Mouse (Mus musculus) limb, embryonic 14.5 days (tissue): ENCODE measurements around the gene Chn1. TPM values are rescaled to one million over a fixed set of nuclear protein-coding genes. Genes with fewer than 3 reads are reported as not detected.

Experiments used
- ATAC-seq: fragments of 200-750 bp; cut with Nextera tagmentation; 2 replicates; pipeline ENCODE4 v1.8.0; 2017; ENCODE audit warnings: low read depth, moderate number of reproducible peaks, moderate TSS enrichment; ENCODE audit not compliant: low FRiP score
- DNase-seq: peaks from one replicate; pipeline ENCODE4 v3.0.0-alpha.2; 2015; ENCODE audit warnings: low spot score
- H3K27ac ChIP-seq: fragments of 300-500 bp; sonication (generic); replicated peaks from 2 replicates; pipeline ENCODE4 v1.5.1; 2014; ENCODE audit warnings: low read depth, mild to moderate bottlenecking, low read length, moderate library complexity, mixed read lengths
- H3K27me3 ChIP-seq: fragments of 300-500 bp; sonication (generic); 2 replicates; pipeline ENCODE4 v1.6.1; 2014; ENCODE audit warnings: low read length, mixed read lengths; ENCODE audit not compliant: control insufficient read depth, insufficient read depth
- H3K36me3 ChIP-seq: fragments of 300-500 bp; sonication (generic); 2 replicates; pipeline ENCODE4 v1.6.1; 2014; ENCODE audit warnings: mild to moderate bottlenecking, low read length, moderate library complexity, mixed read lengths; ENCODE audit not compliant: control insufficient read depth, insufficient read depth
- H3K4me1 ChIP-seq: fragments of 300-500 bp; sonication (generic); 2 replicates; pipeline ENCODE4 v1.6.1; 2014; ENCODE audit warnings: antibody characterized with exemption, low read length, mixed read lengths; ENCODE audit not compliant: control insufficient read depth, insufficient read depth
- H3K4me2 ChIP-seq: fragments of 300-500 bp; sonication (generic); replicated peaks from 2 replicates; pipeline ENCODE4 v1.6.1; 2014; ENCODE audit warnings: low read depth, mild to moderate bottlenecking, low read length, moderate library complexity; ENCODE audit not compliant: severe bottlenecking
- H3K4me3 ChIP-seq: fragments of 300-500 bp; sonication (generic); replicated peaks from 2 replicates; pipeline ENCODE4 v1.5.1; 2014; ENCODE audit warnings: low read length
- H3K9ac ChIP-seq: fragments of 300-500 bp; sonication (generic); 2 replicates; pipeline ENCODE4 v1.6.1; 2014; ENCODE audit warnings: mild to moderate bottlenecking, low read depth, low read length, moderate library complexity; ENCODE audit not compliant: severe bottlenecking
- H3K9me3 ChIP-seq: fragments of 300-500 bp; sonication (generic); 2 replicates; pipeline ENCODE4 v1.6.1; 2016; ENCODE audit warnings: low read length; ENCODE audit not compliant: control insufficient read depth
- POLR2A ChIP-seq: fragments of 200-500 bp; IDR thresholded peaks from 2 replicates; pipeline ENCODE4 v1.8.0; 2012; ENCODE audit warnings: inconsistent platforms, mild to moderate bottlenecking, moderate library complexity, borderline replicate concordance; ENCODE audit not compliant: insufficient read depth, insufficient read length; ENCODE audit errors: extremely low read depth
- WGBS: fragments of 180-500 bp; shearing (Covaris S2); extraction: QIAGEN DNeasy Blood & Tissue Kit; methylation state at CpG from one replicate; pipeline ENCODE4 v1.1.7; 2014; 5-methylcytosine and 5-hydroxymethylcytosine counted together
- polyA plus RNA-seq, 2 experiments: library from polyadenylated mRNA; depleted of rRNA in 1 of 2; stranded (reverse) in 1 of 2; unstranded in 1 of 2; fragments of >200 nt; fragmentation: Nextera tagmentation in 1 of 2; extraction: Ambion mirVana in 1 of 2; gene quantifications; 2 replicates each; pipeline versions ENCODE4 v1.2.1 to v1.2.3; 2012 to 2014

Chn1 gene
- polyA plus RNA-seq, 2 experiments, result 29.3 to 47.8 TPM

- no peak overlapping the region for H3K4me3 ChIP-seq
- H3K27me3 ChIP-seq, result no peaks in the 10 kb centered on the region
- DNase-seq (no peak), ATAC-seq (no peak)
- no peaks in the 10 kb centered on the region for H3K9me3 ChIP-seq
- no peak overlapping the region for H3K27ac ChIP-seq
- 55% methylated on average over 14 of the region's 14 CpGs for WGBS
- no peak for TF ChIP-seq POLR2A
- H3K4me1 ChIP-seq, result peaks cover 30% of the 10 kb centered on the region
- no peak overlapping the region for H3K9ac ChIP-seq
- no peaks in the 10 kb centered on the region for H3K36me3 ChIP-seq
- no peak overlapping the region for H3K4me2 ChIP-seq
These were observed 182.7 kb downstream of the Chn1 start for GRCm38 (mm10) chr2:73592231-73593100.

DNA sequence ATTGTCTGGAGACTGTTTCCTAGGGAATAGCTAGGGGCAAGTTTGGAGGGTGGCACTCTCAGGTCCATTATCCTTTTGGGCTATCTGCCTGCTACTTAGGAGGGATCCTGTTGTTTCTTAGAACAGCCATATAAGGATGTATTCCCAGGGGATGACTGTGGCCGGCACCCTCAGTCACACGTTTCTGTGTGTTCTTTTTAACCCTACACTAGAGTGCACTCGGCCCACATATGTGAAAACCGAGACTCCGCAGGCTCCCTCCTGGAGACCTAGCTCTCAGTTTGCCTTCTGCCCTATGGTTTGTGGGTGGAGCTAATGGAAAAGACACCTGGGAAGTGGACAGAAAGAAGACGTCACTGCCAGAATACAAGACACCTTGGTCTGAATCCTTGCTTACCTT is 183.9 kb downstream of the Chn1 start:
- WGBS, result 34% methylated on average over 6 of the region's 6 CpGs
- no peak for TF ChIP-seq POLR2A
- H3K36me3 ChIP-seq, result no peaks in the 10 kb centered on the region
- DNase-seq (no peak), ATAC-seq (no peak)
- no peak overlapping the region for H3K27ac ChIP-seq
- peaks cover 23% of the 10 kb centered on the region for H3K4me1 ChIP-seq
- H3K9ac ChIP-seq, result no peak overlapping the region
- H3K9me3 ChIP-seq, result no peaks in the 10 kb centered on the region
- no peak overlapping the region for H3K4me2 ChIP-seq
- H3K27me3 ChIP-seq, result no peaks in the 10 kb centered on the region
- H3K4me3 ChIP-seq, result no peak overlapping the region

DNA sequence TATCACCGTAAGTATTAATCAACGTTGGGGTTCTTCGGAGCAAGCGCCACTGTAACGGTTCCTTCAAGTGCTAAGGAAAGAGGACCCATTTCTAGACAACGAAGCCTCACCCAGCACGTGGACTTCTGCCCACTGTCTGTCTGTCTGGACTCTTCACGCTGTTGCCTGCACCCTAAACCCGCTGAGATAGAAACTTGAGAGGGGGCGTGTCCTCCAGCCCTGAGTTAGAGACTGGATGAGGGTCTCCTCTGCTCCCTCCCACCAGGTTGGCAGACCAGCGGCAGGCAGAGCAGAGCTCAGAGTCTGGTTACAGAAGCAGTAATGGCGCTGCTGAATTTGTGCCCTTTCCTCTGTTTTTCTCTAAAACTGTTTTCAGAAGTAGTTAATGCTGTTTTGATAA is 185.0 kb downstream of the Chn1 start:
- H3K4me2 ChIP-seq, result peak overlapping the region; percentile 65
- peak overlapping the region; percentile 32 for H3K4me3 ChIP-seq
- no peak for TF ChIP-seq POLR2A
- H3K36me3 ChIP-seq, result no peaks in the 10 kb centered on the region
- WGBS, result under 1% methylated on average over 12 of the region's 12 CpGs
- H3K9ac ChIP-seq, result peak overlapping the region; percentile 38
- ATAC-seq (peak; percentile 60; the same call in 1 of the 2 replicates), DNase-seq (peak; percentile 61)
- no peaks in the 10 kb centered on the region for H3K9me3 ChIP-seq
- H3K4me1 ChIP-seq, result peaks cover 26% of the 10 kb centered on the region
- no peaks in the 10 kb centered on the region for H3K27me3 ChIP-seq
- H3K27ac ChIP-seq, result no peak overlapping the region

DNA sequence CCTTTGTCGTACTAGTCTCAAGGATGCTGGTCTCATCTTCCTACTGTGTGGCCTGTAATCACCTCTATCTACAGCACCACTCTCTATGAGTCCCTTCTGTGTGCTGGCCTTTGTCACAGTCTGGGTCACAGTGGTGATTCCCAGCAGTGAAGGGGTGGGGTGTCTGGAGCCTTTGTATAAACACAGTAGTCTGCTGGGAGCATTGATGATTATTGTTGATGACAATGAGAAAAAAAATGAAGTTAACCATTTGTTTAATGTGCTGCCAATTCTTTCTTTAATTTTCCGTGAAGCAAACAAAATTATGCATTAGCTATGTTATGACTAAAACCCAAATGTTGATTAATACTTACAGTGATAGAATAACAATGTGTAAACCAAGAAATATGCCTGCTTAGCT is 186.2 kb downstream of the Chn1 start:
- no peak overlapping the region for H3K4me3 ChIP-seq
- DNase-seq, result no peak
- no peak for ATAC-seq
- H3K9ac ChIP-seq, result no peak overlapping the region
- no peaks in the 10 kb centered on the region for H3K9me3 ChIP-seq
- no peaks in the 10 kb centered on the region for H3K27me3 ChIP-seq
- WGBS, result 86% methylated on average over 2 of the region's 2 CpGs
- TF ChIP-seq POLR2A, result no peak
- peaks cover 27% of the 10 kb centered on the region for H3K4me1 ChIP-seq
- H3K36me3 ChIP-seq, result no peaks in the 10 kb centered on the region
- H3K4me2 ChIP-seq, result no peak overlapping the region
- no peak overlapping the region for H3K27ac ChIP-seq

GRCm38 (mm10) chr2:73587109-73587506 is 188.0 kb downstream of the Chn1 start:
- TF ChIP-seq POLR2A, result no peak
- Histone ChIP-seq H3K9ac (no peak overlapping the region), H3K4me1 (peaks cover 21% of the 10 kb centered on the region), H3K4me3 (no peak overlapping the region), H3K9me3 (no peaks in the 10 kb centered on the region), H3K4me2 (no peak overlapping the region), H3K36me3 (no peaks in the 10 kb centered on the region), H3K27ac (no peak overlapping the region), H3K27me3 (no peaks in the 10 kb centered on the region)
- DNase-seq, result no peak
- 57% methylated on average over 4 of the region's 4 CpGs for WGBS
- no peak for ATAC-seq
